ENCODE assay signal across 22 mouse cellular contexts in the genomic region with DNA sequence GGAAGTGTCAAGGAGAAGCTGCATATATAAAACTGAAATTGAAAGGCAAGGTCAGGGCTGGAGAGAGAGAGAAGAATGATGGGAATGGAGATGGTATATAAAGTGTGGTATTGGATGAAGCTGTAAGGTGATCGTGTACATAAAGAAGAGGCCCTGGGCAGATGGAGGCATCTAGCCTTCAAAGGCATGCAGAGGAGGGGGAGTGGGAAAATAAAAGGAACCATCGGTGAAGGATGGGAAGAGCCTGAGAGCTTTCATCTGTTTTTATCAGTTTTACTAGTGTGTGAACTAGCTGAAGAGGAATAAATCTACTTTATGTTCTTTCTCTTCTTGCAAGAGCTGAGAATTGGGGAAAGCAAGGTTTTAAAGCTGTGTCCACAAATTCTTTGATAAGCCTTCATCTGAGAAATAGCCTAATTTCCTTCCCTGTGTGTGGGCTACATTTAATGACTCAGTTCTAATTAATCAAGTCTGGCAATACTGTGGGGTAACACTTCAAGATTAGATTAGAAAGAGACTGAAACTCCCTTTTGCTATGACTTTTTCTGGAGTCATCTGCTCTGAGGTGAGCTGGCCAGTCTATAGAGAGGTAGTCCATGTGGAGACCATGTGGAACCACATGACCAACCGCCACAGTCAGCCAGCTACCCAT.
"Had no signal": no experiment of that assay in that cellular context is flagged by ENCODE, and none has a peak within 500 bp of the region (broad histone marks: within the 10 kb centered on the region; RNA-seq: fewer than 3 reads in every experiment).

No protein-coding gene starts in this region.

- H3K9ac ChIP-seq: forebrain, postnatal 0 days; heart, embryonic 12.5 days; hindbrain, embryonic 13.5 days; hindbrain, embryonic 15.5 days; limb, embryonic 13.5 days; limb, embryonic 15.5 days; liver, embryonic 12.5 days; liver, embryonic 14.5 days had no signal

- H3K27ac ChIP-seq: heart, embryonic 10.5 days; hindbrain, embryonic 13.5 days; hindbrain, embryonic 15.5 days; hindbrain, postnatal 0 days; limb, embryonic 13.5 days; limb, embryonic 15.5 days; liver, embryonic 12.5 days; liver, embryonic 14.5 days had no signal

- H3K27me3 ChIP-seq: heart, embryonic 12.5 days; hindbrain, embryonic 13.5 days; hindbrain, embryonic 15.5 days; limb, embryonic 15.5 days; liver, embryonic 12.5 days had no signal

- DNase-seq: forebrain, postnatal 0 days; gastrocnemius, postnatal 14 days; gastrocnemius, postnatal 36 days; heart, adult 18-20 months; heart, postnatal 14 days; heart, postnatal 36 days; kidney, adult 11 months; kidney, adult 9 months; kidney, postnatal 25 days; layer of hippocampus, adult 9-11 months; layer of hippocampus, postnatal 36 days; left cerebral cortex, postnatal 4 days had no signal

- H3K4me1 ChIP-seq: heart, embryonic 10.5 days; heart, embryonic 12.5 days; hindbrain, embryonic 13.5 days; hindbrain, embryonic 15.5 days; limb, embryonic 13.5 days; limb, embryonic 15.5 days; liver, embryonic 12.5 days had no signal

- H3K4me3 ChIP-seq: heart, embryonic 10.5 days; heart, embryonic 12.5 days; hindbrain, embryonic 13.5 days; hindbrain, embryonic 15.5 days; limb, embryonic 13.5 days; limb, embryonic 15.5 days; liver, embryonic 12.5 days had no signal

- H3K4me2 ChIP-seq: heart, embryonic 12.5 days; hindbrain, embryonic 13.5 days; hindbrain, embryonic 15.5 days; limb, embryonic 13.5 days; limb, embryonic 15.5 days; liver, embryonic 12.5 days had no signal

- H3K36me3 ChIP-seq: heart, embryonic 10.5 days; heart, embryonic 12.5 days; hindbrain, embryonic 13.5 days; hindbrain, embryonic 15.5 days; limb, embryonic 13.5 days; limb, embryonic 15.5 days; liver, embryonic 12.5 days had no signal

- ATAC-seq: forebrain, postnatal 0 days; hindbrain, postnatal 0 days; intestine, embryonic 16.5 days; liver, embryonic 12.5 days had no signal

- H3K9me3 ChIP-seq: heart, embryonic 10.5 days; heart, embryonic 12.5 days; hindbrain, embryonic 13.5 days; hindbrain, embryonic 15.5 days; limb, embryonic 13.5 days; limb, embryonic 15.5 days; liver, embryonic 12.5 days had no signal
